Mouse (Mus musculus) gastrocnemius, postnatal 14 days (tissue): ENCODE results near the gene Aqp9. TPM values are rescaled to one million over a fixed set of nuclear protein-coding genes. Genes with fewer than 3 reads are reported as not detected.
A peak's percentile ranks its signal among the peaks of the same experiment; 100 is the strongest.
"Not testable (repeated sequence)": the region's sequence is repeated elsewhere in the genome, so short reads cannot be mapped to it uniquely, and the experiment has no call there.

ENCODE experiments used
- DNase-seq: peaks from one replicate; pipeline ENCODE4 v3.0.0; 2021; ENCODE audit warnings: mixed read lengths
- intact Hi-C: fragments of 180-260 bp; cut with DNase I; formaldehyde crosslinking; loops from one replicate; pipeline ENCODE4 v1.15.1; 2025; ENCODE audit warnings: low total_unique reads
- total RNA-seq, 2 experiments: library from RNA; stranded (reverse); gene quantifications; 2 replicates each; pipeline ENCODE4 v1.2.3; 2021

The Aqp9 gene
- total RNA-seq, 2 experiments from 2014 or later = 0.09 TPM; not detected in 1

- DNase-seq = no peak
- intact Hi-C loops = no loop called here
These were observed 17.1 kb downstream of the Aqp9 start for GRCm38 (mm10) chr9:71151386-71151785.

GRCm38 (mm10) chr9:71150175-71150574 is 18.3 kb downstream of the Aqp9 start:
- intact Hi-C loops = no loop called here
- no peak for DNase-seq

GRCm38 (mm10) chr9:71148890-71149289 is 19.6 kb downstream of the Aqp9 start:
- intact Hi-C loops = no loop called here
- DNase-seq = no peak

- DNase-seq = no peak
- intact Hi-C loops = no loop called here
These were observed 22.3 kb downstream of the Aqp9 start for GRCm38 (mm10) chr9:71146210-71146609.

- intact Hi-C loops = no loop called here
- DNase-seq = no peak
These were observed 28.3 kb downstream of the Aqp9 start for GRCm38 (mm10) chr9:71140205-71140604.

- DNase-seq = no peak
- intact Hi-C loops = loop anchor here (10.0 kb wide), 1 partner anchor 46 kb away; no protein-coding TSS in a partner anchor
These were observed 29.5 kb downstream of the Aqp9 start for GRCm38 (mm10) chr9:71138936-71139335.

GRCm38 (mm10) chr9:71137267-71137945 is 31.1 kb downstream of the Aqp9 start:
- intact Hi-C loops = loop anchor here (10.0 kb wide), 1 partner anchor 47 kb away; no protein-coding TSS in a partner anchor

GRCm38 (mm10) chr9:71135073-71135472 is 33.4 kb downstream of the Aqp9 start:
- no peak for DNase-seq
- intact Hi-C loops = loop anchor here (10.0 kb wide), 1 partner anchor 50 kb away; no protein-coding TSS in a partner anchor

More at GRCm38 (mm10) chr9:71137267-71137945, 31.1 kb downstream of the Aqp9 start:
- no peak for DNase-seq

- no peak for DNase-seq
- intact Hi-C loops = loop anchor here (10.0 kb wide), 1 partner anchor 52 kb away; no protein-coding TSS in a partner anchor
These were observed 35.3 kb downstream of the Aqp9 start for GRCm38 (mm10) chr9:71133190-71133589.

- intact Hi-C loops = loop anchor here (10.0 kb wide), 1 partner anchor 53 kb away; no protein-coding TSS in a partner anchor
- DNase-seq = no peak
These were observed 36.7 kb downstream of the Aqp9 start for GRCm38 (mm10) chr9:71131822-71132221.

- DNase-seq = peak; percentile 44
- intact Hi-C loops = no loop called here
These were observed 39.6 kb downstream of the Aqp9 start for GRCm38 (mm10) chr9:71128911-71129310.

GRCm38 (mm10) chr9:71126205-71126604 is 42.3 kb downstream of the Aqp9 start:
- DNase-seq = no peak
- intact Hi-C loops = no loop called here

- DNase-seq, intact Hi-C loops: not testable (repeated sequence)
These were observed 45.4 kb downstream of the Aqp9 start for GRCm38 (mm10) chr9:71123095-71123494.

GRCm38 (mm10) chr9:71120924-71121323 is 47.6 kb downstream of the Aqp9 start:
- intact Hi-C loops = no loop called here
- no peak for DNase-seq

GRCm38 (mm10) chr9:71113166-71113565 is 55.3 kb downstream of the Aqp9 start:
- intact Hi-C loops = no loop called here
- no peak for DNase-seq

- no peak for DNase-seq
- intact Hi-C loops = no loop called here
These were observed 65.0 kb downstream of the Aqp9 start for GRCm38 (mm10) chr9:71103521-71103920.

GRCm38 (mm10) chr9:71094066-71094465 is 74.4 kb downstream of the Aqp9 start:
- intact Hi-C loops = no loop called here
- no peak for DNase-seq

- peak; percentile 19 for DNase-seq
- intact Hi-C loops = no loop called here
These were observed 76.4 kb downstream of the Aqp9 start for GRCm38 (mm10) chr9:71092038-71092437.

- intact Hi-C loops = loop anchor here (5.0 kb wide), 1 partner anchor 412 kb away; no protein-coding TSS in a partner anchor
- no peak for DNase-seq
These were observed 89.3 kb downstream of the Aqp9 start for GRCm38 (mm10) chr9:71079201-71079600.

- intact Hi-C loops = loop anchor here (5.0 kb wide), 1 partner anchor 410 kb away; no protein-coding TSS in a partner anchor
- no peak for DNase-seq
These were observed 91.1 kb downstream of the Aqp9 start for GRCm38 (mm10) chr9:71077251-71077825.

- intact Hi-C loops = loop anchor here (5.0 kb wide), 1 partner anchor 409 kb away; no protein-coding TSS in a partner anchor
- no peak for DNase-seq
These were observed 92.3 kb downstream of the Aqp9 start for GRCm38 (mm10) chr9:71076201-71076648.
